Mouse (Mus musculus): ENCODE data around the gene Fbxo41.

Fbxo41 gene

GRCm38 (mm10) chr6:85502911-85503250, at the start of gene Fbxo41:
Gene Fbxo41, minus strand, starts transcription at chr6:85502994.
- peak; percentile 81 for DNase-seq

GRCm38 (mm10) chr6:85547642-85548041, 44.8 kb upstream of the Fbxo41 start:
- DNase-seq: no peak

GRCm38 (mm10) chr6:85544251-85544881, 41.6 kb upstream of the Fbxo41 start:
- peak; percentile 91 for DNase-seq

- DNase-seq: peak; percentile 72
Observed at GRCm38 (mm10) chr6:85543351-85544175, 40.8 kb upstream of the Fbxo41 start.

DNA sequence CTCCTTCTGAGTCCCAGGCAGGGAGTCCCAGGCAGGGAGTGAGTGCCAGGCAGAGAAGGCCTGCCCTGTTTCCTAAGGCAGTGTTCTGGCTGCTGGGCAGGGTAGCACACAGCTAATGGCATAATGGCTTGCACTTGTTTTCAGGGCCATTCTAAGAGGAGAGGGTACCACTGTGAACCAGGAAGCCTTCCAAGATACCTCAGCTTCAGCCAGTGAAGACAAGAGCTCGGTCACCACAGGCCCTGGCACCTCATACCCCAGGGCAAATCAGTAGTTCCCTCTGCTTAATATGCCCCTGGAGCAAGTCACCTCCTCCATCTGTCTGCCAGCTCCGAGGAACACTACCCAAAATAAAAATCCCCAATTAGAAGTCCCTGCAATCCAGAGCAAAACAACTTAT, 20.0 kb upstream of the Fbxo41 start:
- DNase-seq: peak; percentile 67

- DNase-seq: no peak
Observed at GRCm38 (mm10) chr6:85522026-85522425, 19.2 kb upstream of the Fbxo41 start.

DNA sequence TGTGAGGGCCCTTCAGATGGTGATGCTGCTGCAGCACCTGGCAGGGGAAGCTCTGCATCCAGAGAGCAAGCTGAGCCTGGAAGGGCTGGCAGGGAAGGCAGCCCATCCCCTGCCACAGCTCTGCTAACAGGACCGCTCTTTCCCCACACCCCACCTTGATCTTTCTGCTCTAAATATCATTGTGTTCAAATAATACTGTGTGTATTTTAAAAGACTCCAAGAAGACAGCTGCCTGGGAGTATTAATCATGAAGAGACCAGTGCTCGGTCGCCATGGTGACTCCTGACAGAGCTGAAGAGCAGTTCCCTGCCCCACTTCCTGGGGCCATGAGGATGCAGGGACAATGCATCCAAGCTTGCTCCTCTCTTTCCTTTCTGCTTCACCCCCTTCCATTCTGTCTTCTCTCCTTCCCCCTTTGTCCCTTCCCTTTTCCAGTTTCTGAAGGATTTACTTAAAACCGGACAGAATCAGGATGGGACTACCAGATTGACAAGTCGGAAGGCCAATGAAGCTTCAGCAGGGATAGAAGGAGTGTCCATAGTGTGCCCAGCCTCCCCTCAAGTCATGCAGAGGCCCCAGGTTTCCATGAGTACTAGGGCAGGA, 15.4 kb upstream of the Fbxo41 start:
- DNase-seq: no peak

- peak; percentile 98 for DNase-seq
Observed at GRCm38 (mm10) chr6:85515941-85516340, 13.1 kb upstream of the Fbxo41 start.

- DNase-seq: peak; percentile 90
Observed at GRCm38 (mm10) chr6:85513531-85513910, 10.7 kb upstream of the Fbxo41 start, which contains the start of gene Egr4. Gene Egr4, minus strand, starts transcription at chr6:85513589.

GRCm38 (mm10) chr6:85512577-85513530, 10.1 kb upstream of the Fbxo41 start:
- DNase-seq: peak; percentile 70

- DNase-seq: peak; percentile 54
Observed at GRCm38 (mm10) chr6:85512056-85512440, 9.3 kb upstream of the Fbxo41 start.

DNA sequence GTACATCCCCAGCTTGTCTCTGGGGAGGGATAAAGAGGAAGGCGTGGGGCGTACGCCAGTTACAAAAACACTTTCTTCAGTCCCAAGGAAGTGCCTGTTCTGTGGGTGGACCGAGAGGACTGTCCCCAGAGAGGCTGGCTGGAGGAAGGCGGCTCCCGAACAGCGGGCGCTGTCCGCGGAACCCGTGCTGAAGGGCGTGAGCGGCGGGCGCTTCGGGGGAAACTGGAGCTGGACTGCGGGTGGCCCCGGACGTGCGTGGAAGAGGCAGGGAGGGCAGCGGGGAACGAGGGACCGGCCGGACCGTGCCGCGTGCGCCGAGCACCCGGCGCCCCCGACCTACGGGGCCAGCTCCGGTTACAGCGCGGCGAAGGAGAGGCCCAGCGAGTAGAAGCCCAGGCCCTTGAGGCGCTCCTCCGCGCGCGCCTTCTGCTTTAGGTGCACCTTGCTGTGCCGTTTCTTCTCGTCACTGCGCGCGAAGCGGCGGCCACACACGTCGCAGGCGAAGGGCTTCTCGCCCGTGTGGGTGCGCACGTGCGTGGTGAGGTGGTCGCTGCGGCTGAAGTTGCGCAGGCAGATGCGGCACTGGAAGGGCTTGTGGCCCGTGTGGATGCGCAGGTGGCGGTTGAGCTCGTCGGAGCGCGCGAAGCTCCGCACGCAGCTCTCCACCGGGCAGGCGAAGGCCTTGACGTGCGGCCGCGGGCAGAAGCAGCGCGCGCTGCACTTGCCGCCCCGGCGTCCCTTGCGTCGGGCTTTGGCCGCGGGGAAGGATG, 8.7 kb upstream of the Fbxo41 start:
- peak; percentile 43 for DNase-seq

- peak; percentile 73 for DNase-seq
Observed at GRCm38 (mm10) chr6:85510476-85510875, 7.7 kb upstream of the Fbxo41 start.

- DNase-seq: no peak
Observed at GRCm38 (mm10) chr6:85508602-85509001, 5.8 kb upstream of the Fbxo41 start.

DNA sequence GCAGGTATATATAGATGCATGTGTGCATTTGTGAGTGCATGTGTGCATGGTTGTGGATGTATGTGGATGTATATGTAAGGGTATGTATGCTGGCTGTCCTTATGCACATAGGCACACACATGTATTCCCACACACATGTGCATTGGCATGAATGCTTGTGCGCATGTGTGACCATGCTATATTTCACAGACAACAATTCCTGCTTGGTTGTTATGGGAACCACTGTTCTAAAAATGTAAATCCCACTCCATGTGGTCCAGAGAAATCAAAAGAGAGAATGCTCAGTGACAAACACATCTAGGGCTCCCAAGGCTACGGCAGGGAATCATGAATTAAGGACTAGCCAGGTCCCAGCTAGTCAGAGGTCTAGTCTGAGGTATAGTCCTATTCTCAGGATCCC, 2.1 kb upstream of the Fbxo41 start:
- DNase-seq: no peak

DNA sequence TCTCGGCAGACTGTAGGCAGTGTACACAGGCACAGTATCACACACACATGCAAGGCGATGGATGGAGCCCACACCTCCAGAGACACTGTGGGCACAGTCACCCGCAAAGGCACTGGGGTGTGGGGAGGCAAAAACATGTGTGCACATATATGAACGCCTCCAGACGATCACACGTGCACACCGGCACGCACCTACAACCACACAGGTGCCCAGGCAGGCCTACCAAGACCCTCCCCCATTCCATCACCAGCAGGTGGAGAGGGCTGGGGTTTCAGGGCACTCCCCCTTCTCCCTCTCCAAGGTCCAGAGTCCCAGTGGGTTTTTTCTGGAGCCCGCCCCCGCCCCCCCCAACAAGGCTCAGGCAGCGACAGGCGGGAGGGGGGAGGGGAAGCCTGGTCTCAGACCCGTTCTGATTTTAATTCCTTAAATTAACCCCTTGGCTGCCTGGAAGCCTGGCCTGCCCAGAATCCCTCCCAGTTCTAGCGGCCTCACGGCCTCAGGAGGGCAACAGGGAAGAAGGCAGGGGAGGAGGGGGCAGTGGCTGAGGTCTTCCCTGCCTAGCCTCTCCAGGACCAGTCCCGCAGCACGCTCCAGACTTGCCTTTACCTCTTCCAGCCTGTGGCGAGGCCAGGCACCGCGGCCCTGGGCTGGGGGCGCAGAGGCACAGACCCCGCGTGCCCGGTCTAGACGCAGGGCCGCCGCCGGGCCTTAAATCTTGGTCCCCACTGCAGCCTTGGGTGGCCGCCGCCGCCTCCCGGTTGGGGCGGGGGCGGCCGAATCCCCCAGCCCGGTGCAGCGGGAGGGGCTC, 487 bp downstream of the Fbxo41 start:
- peak; percentile 60 for DNase-seq

DNA sequence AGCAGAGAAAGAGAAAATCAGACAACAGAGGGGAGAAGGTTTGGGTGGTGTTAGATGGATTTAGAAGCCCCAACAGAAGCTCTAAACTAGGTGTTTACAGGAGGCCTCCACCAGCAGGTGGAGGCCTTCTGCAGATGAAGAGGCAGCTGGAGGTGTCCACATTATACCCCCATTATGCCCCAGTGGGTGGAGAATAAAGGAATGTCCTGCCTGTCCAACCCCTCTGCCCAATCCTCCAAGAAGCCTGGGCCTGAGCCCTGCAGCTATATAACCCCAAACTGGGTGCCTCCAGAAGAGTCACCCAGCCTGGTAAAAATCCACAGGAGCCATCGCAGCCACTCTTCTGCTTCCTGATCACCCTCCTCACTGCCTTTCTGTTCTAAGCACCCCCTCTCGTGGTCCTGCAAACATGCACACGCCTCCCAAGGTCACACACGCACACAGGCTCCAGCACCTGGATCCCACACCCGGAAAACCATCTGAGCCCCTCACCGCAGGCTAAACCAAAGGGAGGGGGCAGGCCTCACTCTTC, 1.2 kb downstream of the Fbxo41 start:
- peak; percentile 45 for DNase-seq

DNA sequence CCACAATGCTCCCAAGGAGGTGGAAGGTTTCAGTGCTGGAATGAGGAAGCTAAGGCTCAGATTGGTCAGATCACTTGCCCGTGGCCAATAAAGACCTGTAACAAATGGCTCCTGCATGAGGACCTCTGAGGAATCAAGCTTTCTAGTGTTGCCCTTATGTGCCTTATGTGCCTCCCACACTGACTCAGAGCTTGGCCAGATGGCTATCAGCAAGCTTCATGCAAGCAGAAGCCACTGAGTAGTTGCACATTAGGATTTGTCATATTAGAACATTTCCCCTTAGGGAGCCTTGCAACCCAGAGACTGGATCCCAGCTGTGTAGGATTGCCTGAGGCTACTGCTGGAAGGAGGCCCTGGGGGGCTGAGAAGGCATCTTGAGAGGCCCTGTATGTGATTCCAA, 2.4 kb downstream of the Fbxo41 start:
- no peak for DNase-seq

DNA sequence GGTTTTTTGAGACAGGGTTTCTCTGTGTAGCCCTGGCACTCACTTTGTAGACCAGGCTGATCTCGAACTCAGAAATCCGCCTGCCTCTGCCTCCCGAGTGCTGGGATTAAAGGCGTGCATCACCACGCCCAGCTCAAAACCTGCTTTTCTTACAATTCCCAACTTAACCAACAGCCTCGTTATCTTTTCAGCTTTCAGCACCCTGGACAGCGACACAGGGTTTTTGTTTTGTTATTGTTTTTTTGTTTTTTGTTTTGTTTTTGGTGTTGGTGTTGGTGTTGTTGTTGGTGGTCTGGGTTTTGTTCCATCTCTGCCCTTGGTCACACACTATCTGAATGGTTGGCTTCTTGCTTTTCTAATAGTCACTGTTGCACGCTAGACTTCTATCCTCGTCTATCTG, 4.6 kb downstream of the Fbxo41 start:
- DNase-seq: no peak

DNA sequence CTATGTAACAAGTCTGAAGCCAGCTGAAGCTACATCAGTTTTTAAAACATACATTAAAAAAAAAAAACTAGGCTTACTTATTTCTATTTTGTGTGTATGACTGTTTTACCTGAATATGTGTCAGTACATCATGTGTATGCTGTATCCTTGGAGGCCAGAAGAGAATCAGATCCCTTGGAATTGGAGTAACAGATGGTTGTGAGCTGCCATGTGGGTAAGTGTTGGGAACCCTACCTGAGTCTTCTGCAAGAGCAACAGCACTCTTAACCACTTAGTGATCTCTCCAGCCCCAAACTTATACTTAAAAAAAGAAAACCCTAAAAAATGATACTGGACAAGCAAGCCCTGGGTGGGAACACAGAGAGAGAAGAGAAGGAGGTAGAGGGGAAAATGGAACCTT, 5.8 kb downstream of the Fbxo41 start:
- no peak for DNase-seq

DNA sequence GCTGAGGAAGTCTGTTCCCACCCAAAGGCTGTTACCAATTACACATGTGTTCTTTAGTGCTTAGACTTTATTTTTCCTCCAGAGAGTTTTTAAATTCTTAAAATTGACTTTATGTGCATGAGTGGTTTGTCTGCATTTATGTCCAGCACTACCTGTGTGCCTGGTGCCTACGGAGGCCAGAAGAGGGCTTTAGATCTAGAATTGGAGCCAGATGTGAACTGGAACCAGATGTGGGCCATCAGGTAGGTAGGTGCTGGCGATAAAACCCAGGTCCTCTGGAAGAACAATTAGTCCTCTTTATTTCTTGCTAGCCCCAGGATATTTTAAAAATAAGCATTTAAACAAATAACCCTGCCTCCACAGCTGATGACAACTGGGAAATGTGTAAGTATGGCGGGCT, 11.2 kb downstream of the Fbxo41 start:
- no peak for DNase-seq

Measured in cerebellum, adult 11-12 months (tissue).